Mouse (Mus musculus): ENCODE results near the gene Nrxn2. TPM values are rescaled to one million over a fixed set of nuclear protein-coding genes. Genes with fewer than 3 reads are reported as not detected.

The Nrxn2 gene
- total and polyA plus RNA-seq, 3 experiments, result 0.20 to 0.71 (median 0.30) TPM

- no peak for DNase-seq (ENCODE audit: extremely low read depth)
- dilution Hi-C loops (cut with MboI; ENCODE audit: extremely low pct_ligation_motif_present, extremely low pct_unique_long_range_greater_than_20kb, low sequenced_read_pairs), result no loop called here
- H3K4me3 ChIP-seq (replicated peaks in 1 of 3; ENCODE audit: low read depth in 2 of 3, low read length in 2 of 3, poor library complexity in 1 of 3), result no peak overlapping the region
- H3K9ac ChIP-seq (ENCODE audit: insufficient read depth, low read depth), result no peak overlapping the region
- H3K9me3 ChIP-seq (replicated peaks; ENCODE audit: low read length), result no peaks in the 10 kb centered on the region
- H3K27me3 ChIP-seq (replicated peaks), result peaks cover 33% of the 10 kb centered on the region
- no peak overlapping the region for H3K27ac ChIP-seq (ENCODE audit: insufficient read depth, low read depth)
- no peaks in the 10 kb centered on the region for H3K36me3 ChIP-seq (replicated peaks in 1 of 2; ENCODE audit: control insufficient read depth in 1 of 2, insufficient read depth in 1 of 2, low read length in 1 of 2)
- TF ChIP-seq HCFC1 (IDR thresholded peaks at IDR 0.05; ENCODE audit: low read depth, low read length), result no peak
- TF ChIP-seq NELFE (IDR thresholded peaks at IDR 0.05; ENCODE audit: low read depth, low read length), result no peak
- no peak for TF ChIP-seq MAX (IDR thresholded peaks at IDR 0.05; ENCODE audit: low read length)
- no peak for TF ChIP-seq IRF4 (IDR thresholded peaks at IDR 0.05; ENCODE audit: low read depth, low read length)
- no peak for TF ChIP-seq UBTF (IDR thresholded peaks at IDR 0.05; ENCODE audit: low read depth, low read length)
- TF ChIP-seq CHD2 (IDR thresholded peaks at IDR 0.05; ENCODE audit: low read length), result no peak
- TF ChIP-seq RCOR1 (conservative IDR thresholded peaks at IDR 0.05; ENCODE audit: low read depth, low read length), result no peak
- no peak for TF ChIP-seq SIN3A (IDR thresholded peaks at IDR 0.05; ENCODE audit: low read length)
- TF ChIP-seq PAX5 (IDR thresholded peaks at IDR 0.05; ENCODE audit: low read length), result no peak
- H3K4me1 ChIP-seq (ENCODE audit: control insufficient read depth in 1 of 2, insufficient read depth in 2 of 2), result no peaks in the 10 kb centered on the region
- H3K4me2 ChIP-seq (ENCODE audit: insufficient read depth, low read depth, poor library complexity, severe bottlenecking), result no peak overlapping the region
- no peaks in the 10 kb centered on the region for H3K79me2 ChIP-seq (replicated peaks; ENCODE audit: control insufficient read depth, extremely low read depth, insufficient read depth, poor library complexity, severe bottlenecking)
- in situ Hi-C loops (cut with MboI; ENCODE audit: low pct_ligation_motif_present, low pct_unique_long_range_greater_than_20kb, low sequenced_read_pairs), result no loop called here
These were observed 103.8 kb downstream of the Nrxn2 start for GRCm38 (mm10) chr19:6522289-6522688.

DNA sequence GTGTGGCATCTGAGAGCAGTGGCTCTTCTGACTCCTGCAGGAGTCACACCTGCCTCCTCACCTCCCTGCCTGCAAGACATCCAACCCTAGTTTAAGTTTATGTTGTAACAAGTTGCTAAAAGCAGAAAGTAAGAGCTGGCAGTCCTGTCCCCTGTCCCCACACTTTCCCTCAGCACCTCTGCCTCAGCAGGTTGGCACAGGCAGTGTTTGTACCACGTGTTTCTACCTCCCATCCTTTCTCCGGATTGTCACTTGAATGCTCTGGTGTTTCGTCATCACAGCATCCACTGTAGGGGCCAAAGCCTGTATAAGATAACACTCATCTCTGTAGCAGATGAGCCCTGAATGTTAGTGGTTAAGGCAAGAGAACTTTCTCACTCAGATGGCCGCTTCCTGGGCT, 106.5 kb downstream of the Nrxn2 start:
- no peak overlapping the region for H3K4me2 ChIP-seq (ENCODE audit: insufficient read depth, low read depth, poor library complexity, severe bottlenecking)
- no peaks in the 10 kb centered on the region for H3K9me3 ChIP-seq (replicated peaks; ENCODE audit: low read length)
- H3K9ac ChIP-seq (ENCODE audit: insufficient read depth, low read depth), result no peak overlapping the region
- in situ Hi-C loops (cut with MboI; ENCODE audit: low pct_ligation_motif_present, low pct_unique_long_range_greater_than_20kb, low sequenced_read_pairs) (no loop called here), dilution Hi-C loops (cut with MboI; ENCODE audit: extremely low pct_ligation_motif_present, extremely low pct_unique_long_range_greater_than_20kb, low sequenced_read_pairs) (no loop called here)
- H3K4me3 ChIP-seq (replicated peaks in 1 of 3; ENCODE audit: low read depth in 2 of 3, low read length in 2 of 3, poor library complexity in 1 of 3), result no peak overlapping the region
- H3K27me3 ChIP-seq (replicated peaks), result peaks cover 21% of the 10 kb centered on the region
- TF ChIP-seq UBTF (IDR thresholded peaks at IDR 0.05; ENCODE audit: low read depth, low read length) (no peak), CTCF (conservative IDR thresholded peaks at IDR 0.05 in 1 of 2, IDR thresholded peaks at IDR 0.05 in 1 of 2; ENCODE audit: low read depth in 2 of 2, low read length in 2 of 2) (no peak), JUN (IDR thresholded peaks at IDR 0.05; ENCODE audit: insufficient read depth, low read depth, low read length) (no peak), ZMIZ1 (IDR thresholded peaks at IDR 0.05; ENCODE audit: low read depth, low read length) (no peak), PAX5 (IDR thresholded peaks at IDR 0.05; ENCODE audit: low read length) (no peak), ZKSCAN1 (IDR thresholded peaks at IDR 0.05; ENCODE audit: borderline replicate concordance, low read depth, low read length) (no peak), NRF1 (IDR thresholded peaks at IDR 0.05; ENCODE audit: low read depth, low read length) (no peak), USF2 (conservative IDR thresholded peaks at IDR 0.05; ENCODE audit: low read depth, low read length) (no peak), MAFK (IDR thresholded peaks at IDR 0.05; ENCODE audit: insufficient replicate concordance, low read length) (no peak), ZNF384 (IDR thresholded peaks at IDR 0.05; ENCODE audit: low read depth, low read length) (no peak), CHD1 (IDR thresholded peaks at IDR 0.05; ENCODE audit: low read depth, low read length) (no peak), SMC3 (IDR thresholded peaks at IDR 0.05; ENCODE audit: low read depth, low read length) (no peak)
- H3K79me2 ChIP-seq (replicated peaks; ENCODE audit: control insufficient read depth, extremely low read depth, insufficient read depth, poor library complexity, severe bottlenecking), result no peaks in the 10 kb centered on the region
- H3K4me1 ChIP-seq (ENCODE audit: control insufficient read depth in 1 of 2, insufficient read depth in 2 of 2), result peaks cover 0 to 9% of the 10 kb centered on the region in 2 experiments; a peak in 1 of 4 replicates
- no peak for DNase-seq (ENCODE audit: extremely low read depth)
- no peak overlapping the region for H3K27ac ChIP-seq (ENCODE audit: insufficient read depth, low read depth)
- H3K36me3 ChIP-seq (replicated peaks in 1 of 2; ENCODE audit: control insufficient read depth in 1 of 2, insufficient read depth in 1 of 2, low read length in 1 of 2), result no peaks in the 10 kb centered on the region

All from CH12.LX (cell line).